Mouse (Mus musculus) natural killer cell, adult 2 months (primary cell): ENCODE results near the gene Tprn.

Experiments used
- DNase-seq, 2 experiments: peaks; one replicate each; pipeline ENCODE4 v3.0.0; 2022; ENCODE audit warnings: low spot score in 2 of 2

Gene Tprn

DNA sequence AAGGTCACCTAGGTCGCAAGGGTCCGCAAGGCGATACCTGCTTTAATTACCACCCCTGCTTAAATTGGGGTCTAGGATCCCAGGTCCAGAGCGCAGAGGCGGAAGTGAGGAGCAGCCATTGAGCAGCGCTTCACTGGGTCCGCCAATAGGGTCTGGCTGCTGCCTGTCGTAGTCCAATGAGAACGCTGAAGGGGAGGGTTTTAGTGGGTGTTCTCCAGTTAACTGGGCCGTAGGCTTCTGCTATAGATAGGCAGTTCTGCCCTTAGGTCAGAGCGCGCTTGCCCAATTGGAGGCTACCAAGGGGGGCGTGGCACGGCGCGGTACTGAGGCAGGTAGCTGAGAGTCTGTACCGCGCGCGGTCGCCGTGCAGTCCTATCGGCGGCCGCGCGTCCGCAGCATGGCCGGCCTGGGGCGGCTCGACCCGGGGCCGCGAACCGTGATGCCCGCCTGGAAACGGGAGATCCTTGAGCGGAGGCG, at the start of gene Tprn:
Tprn (plus strand) TSS at position 328 of the 477 bp plus-strand sequence.
- peak; percentile 93 to 94 for DNase-seq

DNA sequence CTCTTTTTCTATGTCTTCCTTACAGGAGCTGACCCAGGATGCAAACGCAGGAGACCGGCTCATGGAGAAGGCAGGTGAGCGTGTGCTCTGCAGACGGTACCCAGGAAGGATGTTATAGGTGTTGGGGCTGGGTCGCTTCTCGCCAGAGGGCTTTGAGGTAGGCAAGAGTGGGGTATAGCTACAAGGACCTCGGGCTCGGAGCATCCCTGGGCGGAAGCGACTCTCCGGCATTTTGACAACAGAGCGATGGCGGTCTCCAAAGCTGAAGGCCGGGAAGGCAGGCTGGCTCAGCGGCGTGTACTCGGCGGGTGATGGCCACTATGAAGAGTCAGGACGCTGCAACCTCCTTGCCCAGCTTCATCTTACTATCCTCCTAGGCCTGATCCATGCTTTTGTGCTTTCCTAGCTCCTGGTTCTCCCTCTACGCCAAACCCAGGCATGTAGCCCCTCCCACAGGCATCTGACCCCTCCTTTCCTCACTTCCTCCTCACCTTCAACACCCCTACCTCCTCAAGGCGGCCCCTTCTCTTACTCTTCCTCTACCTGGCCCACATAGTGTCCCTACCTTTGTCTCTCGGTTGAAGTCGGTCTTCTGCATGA, 49.1 kb upstream of the Tprn start:
- no peak for DNase-seq

DNA sequence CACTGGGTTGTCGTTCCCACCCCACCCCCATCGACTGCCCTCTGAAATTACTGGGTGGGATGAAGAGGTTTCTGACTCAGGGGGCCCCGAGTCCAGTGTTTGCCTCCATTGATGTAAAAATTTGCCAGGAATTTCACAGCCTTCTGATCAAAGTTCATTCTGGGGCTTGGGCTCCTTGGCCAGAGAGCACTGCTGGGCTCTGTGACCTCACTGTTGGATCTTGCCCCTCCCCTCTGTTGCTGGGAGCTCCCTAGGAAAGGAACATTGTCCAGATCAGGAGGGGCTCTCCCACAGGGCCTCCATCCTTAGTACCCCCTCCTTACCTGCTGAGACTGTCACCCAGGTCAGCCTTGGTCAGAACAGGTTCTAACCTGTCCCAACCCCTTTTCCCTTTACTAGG, 48.0 kb upstream of the Tprn start, which contains the start of gene Stpg3:
Stpg3 (minus strand) TSS at position 194 of the 400 bp plus-strand sequence.
- DNase-seq = no peak

GRCm38 (mm10) chr2:25217666-25218065, 44.8 kb upstream of the Tprn start:
- DNase-seq = no peak

GRCm38 (mm10) chr2:25218445-25218844, 44.0 kb upstream of the Tprn start, which contains the start of gene Fam166a:
Gene Fam166a (plus strand): TSS chr2:25218745.
- no peak for DNase-seq

DNA sequence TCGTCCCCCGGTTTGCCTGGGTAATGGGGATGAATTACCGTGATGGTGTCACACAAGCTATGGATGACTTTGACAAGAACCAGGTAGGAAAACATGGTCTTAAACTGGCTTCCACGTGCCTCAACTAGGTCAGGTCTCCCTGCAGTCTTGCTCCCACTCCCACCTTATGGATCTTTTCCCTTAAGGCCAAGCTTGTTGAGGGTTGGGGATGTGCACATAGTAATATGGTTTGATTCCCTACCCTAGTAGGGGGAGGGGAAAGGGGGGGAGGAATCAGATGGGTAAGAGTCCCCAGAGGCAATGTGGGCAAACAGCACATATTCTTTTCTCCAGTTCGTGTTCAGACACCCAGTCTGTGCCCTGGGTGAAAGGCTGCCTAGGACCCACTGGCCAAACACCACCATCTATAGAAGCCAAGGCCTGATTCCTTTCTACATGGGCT, 41.1 kb upstream of the Tprn start:
- no peak for DNase-seq

GRCm38 (mm10) chr2:25223681-25224491, 38.5 kb upstream of the Tprn start:
- no peak for DNase-seq

- DNase-seq = no peak
Measured at GRCm38 (mm10) chr2:25224492-25224765, 38.0 kb upstream of the Tprn start, which contains the start of gene Tubb4b. Gene Tubb4b (minus strand): TSS chr2:25224702.

- DNase-seq = peak; percentile 99
Measured at GRCm38 (mm10) chr2:25224766-25225752, 37.4 kb upstream of the Tprn start.

GRCm38 (mm10) chr2:25225811-25226379, 36.5 kb upstream of the Tprn start:
- no peak for DNase-seq

- no peak for DNase-seq
Measured at GRCm38 (mm10) chr2:25226864-25227263, 35.6 kb upstream of the Tprn start.

GRCm38 (mm10) chr2:25227406-25227805, 35.0 kb upstream of the Tprn start:
- no peak for DNase-seq

DNA sequence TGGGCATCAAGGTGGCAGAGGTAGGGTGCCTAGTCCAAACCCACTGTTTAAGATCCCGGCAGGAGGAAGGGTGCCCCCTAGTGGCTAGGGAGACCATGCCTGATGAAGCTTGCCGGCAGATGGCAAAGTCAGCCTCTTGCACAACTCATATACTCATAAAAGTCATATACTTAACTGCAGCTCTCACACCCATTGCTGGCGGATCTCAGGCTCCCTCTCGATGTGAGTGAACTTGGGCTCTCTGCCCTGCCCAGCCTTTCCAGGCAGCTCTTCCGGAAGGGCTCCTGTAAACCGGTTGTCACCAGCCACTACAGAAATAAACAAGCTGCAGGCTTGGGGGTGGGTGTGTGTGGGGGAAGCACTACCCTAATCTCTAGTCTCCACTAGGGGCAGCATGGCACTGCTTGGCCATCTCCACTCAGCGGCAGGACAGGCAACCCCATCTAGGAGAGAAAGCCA, 34.0 kb upstream of the Tprn start:
- peak; percentile 91 for DNase-seq

- no peak for DNase-seq
Measured at GRCm38 (mm10) chr2:25228995-25229530, 33.4 kb upstream of the Tprn start.

- DNase-seq = no peak
Measured at GRCm38 (mm10) chr2:25229582-25229981, 32.8 kb upstream of the Tprn start.

DNA sequence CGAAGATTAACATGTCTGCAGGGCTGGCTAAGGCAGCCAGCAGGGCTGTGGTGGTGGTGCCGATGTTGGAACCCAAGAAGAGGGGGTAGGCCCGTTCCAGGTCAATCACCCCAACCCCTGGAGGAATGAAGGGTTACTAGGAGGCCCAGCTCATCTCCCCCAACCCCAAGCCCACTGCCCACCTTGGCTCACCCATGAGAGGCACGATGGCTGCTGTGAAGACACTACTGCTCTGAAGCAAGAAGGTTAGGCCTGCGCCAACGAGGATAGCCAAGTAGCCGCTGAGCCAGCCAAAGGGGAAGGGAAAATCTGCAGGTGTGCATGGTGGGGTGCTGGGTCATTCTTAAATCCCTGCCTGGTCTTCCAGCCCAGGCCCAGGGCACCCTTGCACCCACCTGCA, 31.8 kb upstream of the Tprn start:
- no peak for DNase-seq

DNA sequence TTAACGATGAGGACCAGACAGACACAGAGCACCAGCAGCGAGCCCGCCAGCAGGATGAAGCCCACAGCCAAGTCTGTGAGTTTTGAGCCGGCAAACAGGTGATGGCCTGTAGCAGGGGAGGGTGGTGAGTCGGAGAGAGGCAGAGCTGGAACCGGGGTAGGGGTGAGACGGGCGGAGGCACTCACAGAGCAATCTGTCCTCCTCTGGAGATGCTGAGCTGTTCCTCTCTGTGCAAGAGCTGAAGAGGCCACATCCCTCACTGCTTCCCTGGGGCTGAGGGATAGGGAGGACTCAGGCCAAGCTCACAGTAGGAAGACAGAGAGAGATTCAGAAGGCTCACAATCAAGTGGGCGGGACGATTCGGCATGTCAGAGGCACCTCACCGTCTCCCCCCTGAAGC, 31.4 kb upstream of the Tprn start:
- no peak for DNase-seq

- no peak for DNase-seq
Measured at GRCm38 (mm10) chr2:25233421-25233820, 29.0 kb upstream of the Tprn start.

GRCm38 (mm10) chr2:25234050-25234449, 28.4 kb upstream of the Tprn start, which contains the start of gene Slc34a3:
Gene Slc34a3 (minus strand): TSS chr2:25234364.
- DNase-seq = no peak

DNA sequence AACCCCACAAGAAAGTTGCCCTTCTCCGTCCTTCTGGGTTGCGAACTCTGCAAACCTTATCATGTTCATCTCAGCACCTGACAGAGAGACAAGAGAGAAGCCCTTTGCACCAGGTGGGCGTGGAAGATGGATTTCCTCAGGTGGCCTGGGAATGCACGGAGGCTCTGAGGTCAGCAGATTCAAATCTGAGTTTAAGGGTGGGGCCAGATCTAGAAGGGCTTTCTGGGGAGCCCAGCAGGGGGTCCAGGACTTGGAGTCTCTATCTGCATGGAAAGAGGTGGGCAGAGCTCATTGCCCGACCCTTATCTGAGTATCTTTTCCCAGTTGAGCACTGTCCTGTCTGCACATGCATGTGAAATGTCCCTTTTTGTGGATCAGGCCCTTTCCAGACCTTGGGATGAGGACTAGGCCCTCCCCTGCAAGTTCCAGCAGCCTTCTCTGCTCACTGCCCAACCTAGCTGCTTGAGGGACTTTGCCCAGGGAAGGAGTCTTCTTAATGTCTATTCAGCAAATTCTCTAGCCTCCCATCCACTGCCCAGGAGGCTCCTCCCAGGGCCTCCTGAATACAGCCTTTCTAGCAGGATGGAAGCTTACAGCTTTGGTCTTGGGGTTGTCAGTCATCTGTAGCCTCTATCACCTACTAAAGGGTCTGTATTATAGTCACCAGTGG, 27.7 kb upstream of the Tprn start:
- DNase-seq = no peak

GRCm38 (mm10) chr2:25236614-25237013, 25.8 kb upstream of the Tprn start, which contains the start of gene Rnf224:
Gene Rnf224 (minus strand): TSS chr2:25236787.
- DNase-seq = no peak
